Mouse (Mus musculus): ENCODE data around the gene Smok2a.
"Not testable (repeated sequence)": the region's sequence is repeated elsewhere in the genome, so short reads cannot be mapped to it uniquely, and the experiment has no call there.

Smok2a gene

DNA sequence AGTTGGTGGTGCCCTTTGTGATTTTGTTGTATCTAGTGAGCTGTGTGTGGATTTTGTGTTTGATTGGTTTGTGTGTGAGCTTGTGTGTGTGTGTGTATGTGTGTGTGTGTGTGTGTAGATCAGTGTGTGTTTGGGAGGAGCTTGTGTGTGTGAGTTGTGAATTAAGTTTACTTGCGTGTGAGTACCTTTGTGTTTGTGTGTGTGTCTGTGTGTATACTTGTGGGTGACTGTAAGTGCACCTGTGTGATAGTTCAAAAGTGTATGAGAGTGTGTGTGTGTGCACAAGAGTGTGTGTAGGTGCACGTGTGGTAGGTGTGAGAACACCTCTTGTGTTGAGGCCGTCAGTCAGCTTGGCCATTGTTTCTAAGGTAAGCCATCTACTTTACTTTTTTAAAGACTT lies at the start of gene Smok2a:
Gene Smok2a, plus strand, starts transcription at position 301 of the 400 bp plus-strand sequence.
- no peak for DNase-seq (ENCODE audit: low spot score in 2 of 2)

DNA sequence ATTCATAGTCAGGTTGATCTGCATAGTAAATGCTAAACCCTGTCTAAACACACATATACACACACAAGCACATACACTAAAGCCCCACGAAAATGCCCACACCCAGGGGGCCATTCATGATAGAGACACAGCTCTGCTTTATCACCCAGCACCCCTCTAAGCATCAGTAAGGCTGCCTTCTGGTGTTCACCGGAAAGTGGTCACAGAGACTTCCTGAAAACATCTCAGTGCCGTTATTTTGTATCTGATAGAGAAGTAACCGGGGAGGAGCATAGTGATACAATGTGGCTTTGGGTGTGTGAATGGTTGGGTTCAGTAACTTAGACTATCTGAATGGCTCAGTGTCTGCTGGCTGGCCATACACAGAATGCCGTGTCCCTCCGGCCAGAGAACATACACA lies 47.4 kb upstream of the Smok2a start:
- DNase-seq (ENCODE audit: low spot score in 2 of 2), result not testable (repeated sequence)

DNA sequence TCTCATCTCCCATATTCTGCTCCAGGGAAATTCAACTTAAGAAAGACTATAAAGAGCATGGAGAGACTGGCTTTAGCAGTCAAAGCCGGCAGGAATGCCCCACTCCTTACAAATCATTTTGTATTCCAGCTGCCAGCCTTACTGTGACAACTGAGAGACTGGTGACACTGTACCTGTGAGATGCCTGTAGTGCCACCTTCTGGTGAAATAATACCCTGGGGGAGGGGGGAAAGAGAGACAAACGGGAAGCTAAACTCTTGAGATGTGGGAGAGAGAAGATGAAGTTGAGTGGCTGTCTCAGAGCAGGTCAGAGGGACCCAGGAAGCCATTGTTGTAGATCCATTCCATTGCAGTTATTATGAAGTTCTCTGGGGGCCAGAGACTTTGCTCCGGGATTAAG lies 47.0 kb upstream of the Smok2a start:
- DNase-seq (ENCODE audit: low spot score in 2 of 2), result not testable (repeated sequence)

DNA sequence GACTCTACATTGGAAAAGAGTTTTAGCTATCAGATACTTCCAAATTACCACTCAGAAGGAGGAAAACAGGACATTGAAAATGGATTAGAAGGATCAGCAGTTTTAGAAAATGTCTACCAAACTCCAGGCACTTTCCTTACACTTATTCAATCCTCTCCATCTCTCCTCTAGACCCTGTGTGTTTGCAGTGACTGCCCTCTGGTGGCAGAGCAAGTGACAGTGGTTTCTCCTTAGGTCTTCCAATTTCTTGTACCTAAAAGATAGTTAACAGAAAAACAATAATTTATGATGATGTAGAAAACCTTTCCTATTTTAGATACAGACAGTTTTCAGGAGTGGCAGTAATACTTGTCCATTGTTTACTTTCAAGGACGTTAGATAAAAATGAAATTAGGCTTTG lies 45.4 kb upstream of the Smok2a start:
- not testable (repeated sequence) for DNase-seq (ENCODE audit: low spot score in 2 of 2)

DNA sequence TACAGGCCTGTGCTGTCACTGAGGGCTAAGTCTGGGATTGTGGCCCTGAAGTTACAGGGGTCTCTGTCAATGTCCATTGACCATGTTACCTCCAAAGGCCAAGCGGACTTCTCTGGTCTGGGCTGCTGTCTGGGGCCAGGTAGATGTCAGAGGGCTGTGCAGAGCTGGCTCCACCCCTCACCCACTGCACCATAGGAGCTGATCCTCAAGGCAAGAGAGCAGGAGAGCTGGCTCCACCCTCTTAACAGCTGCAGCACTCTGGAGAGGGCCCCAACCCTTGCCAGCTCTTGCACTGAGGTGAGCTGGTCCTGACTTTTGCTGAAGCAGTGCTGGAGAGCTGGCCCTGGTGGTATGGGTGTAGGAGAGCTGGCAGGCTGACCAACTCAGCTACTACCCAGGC lies 43.2 kb upstream of the Smok2a start:
- DNase-seq (ENCODE audit: low spot score in 2 of 2), result not testable (repeated sequence)

DNA sequence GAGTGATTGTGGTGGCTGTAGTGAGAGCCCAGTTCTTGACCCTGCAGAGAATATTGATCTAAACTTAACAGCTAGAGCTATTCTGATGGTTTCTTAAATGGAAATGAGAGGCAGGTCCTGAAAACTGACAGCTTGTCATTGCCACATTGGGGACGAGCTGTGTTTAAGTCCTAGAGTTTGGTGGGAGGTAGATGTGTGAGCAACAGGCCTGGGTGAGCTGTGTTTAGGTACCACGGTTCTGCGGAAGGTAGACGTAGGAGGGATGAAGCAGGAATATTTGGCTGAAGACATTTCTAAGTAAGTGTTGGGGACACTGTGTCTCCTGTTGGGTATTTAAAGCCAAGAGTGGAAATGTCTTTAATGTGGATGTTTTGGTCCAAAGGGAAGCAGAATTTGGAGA lies 42.0 kb upstream of the Smok2a start:
- not testable (repeated sequence) for DNase-seq (ENCODE audit: low spot score in 2 of 2)

DNA sequence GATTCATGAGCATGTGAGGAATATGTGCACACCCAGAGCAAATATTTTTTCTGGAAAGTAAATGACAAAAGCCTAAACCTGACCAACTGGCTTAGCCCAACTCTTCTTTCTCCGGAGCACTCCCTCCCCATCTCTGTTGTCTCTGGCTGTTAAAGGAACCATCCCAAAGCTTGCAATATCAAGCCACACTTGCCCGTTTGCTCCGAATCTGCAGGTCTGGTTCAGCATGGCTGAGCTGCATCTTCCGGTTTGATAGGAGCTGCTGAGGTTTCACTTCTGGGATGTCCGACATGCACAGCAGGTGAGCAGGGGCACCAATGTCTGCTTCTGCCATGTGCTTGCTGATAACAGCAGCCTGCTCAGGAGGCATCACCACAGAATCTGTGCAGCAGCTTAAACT lies 40.5 kb upstream of the Smok2a start:
- not testable (repeated sequence) for DNase-seq (ENCODE audit: low spot score in 2 of 2)

DNA sequence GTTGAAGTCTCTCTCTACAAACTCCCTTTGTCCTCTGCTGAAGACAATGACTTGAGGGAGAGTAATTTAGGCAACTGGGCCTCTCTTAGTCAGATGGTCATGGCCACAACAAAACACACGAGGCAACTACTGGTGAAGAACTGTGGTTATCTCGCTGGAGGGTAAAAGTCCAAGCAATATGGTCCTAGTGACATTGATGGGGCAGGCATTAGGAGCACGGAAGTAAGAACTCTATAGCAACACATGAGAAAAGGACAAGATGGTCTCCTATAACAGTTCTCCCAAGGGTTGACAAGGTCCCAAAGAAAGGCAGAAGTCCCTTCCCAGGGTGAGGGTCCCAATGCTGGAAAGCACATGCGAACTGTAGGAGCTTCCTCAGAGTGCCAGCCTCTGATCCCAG lies 38.3 kb upstream of the Smok2a start:
- not testable (repeated sequence) for DNase-seq (ENCODE audit: low spot score in 2 of 2)

DNA sequence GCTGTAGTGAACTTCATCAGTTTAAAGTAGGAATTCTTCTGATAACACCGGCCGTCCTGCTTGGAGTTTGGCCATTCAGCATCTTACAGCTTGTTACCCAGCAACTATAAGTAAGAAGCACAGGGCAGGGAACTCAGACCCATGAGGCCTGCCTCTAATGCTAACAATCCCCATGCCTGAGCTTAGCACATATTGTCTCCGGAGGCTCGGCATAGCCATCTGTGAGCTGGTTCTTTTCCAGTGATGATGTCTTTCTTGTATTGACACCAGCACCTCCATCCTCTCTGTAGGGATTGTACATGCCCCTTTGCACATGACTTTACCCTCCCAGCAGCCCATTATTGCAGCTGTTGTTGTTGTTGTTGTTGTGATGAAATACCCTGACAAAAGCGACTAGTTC lies 36.5 kb upstream of the Smok2a start:
- DNase-seq (ENCODE audit: low spot score in 2 of 2), result not testable (repeated sequence)

DNA sequence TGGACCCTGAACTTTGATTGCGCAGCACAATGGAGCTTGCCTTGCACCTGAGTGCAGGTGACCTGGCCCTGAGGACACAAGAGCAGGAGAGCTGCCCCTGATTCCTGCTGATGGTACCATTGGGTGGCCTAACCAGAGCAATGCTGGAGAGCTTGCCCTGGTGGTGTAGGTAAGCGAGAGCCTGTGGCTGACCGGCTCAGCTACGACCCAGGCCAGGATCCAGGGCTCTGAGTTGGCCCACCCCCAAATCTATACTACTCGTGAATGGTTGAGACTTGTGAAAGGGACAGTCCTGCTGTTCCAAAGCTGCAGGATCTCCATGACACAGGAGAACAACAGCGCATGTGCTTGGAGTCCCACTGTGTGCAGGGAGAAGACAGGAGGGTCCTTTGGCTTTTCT lies 34.4 kb upstream of the Smok2a start:
- not testable (repeated sequence) for DNase-seq (ENCODE audit: low spot score in 2 of 2)

DNA sequence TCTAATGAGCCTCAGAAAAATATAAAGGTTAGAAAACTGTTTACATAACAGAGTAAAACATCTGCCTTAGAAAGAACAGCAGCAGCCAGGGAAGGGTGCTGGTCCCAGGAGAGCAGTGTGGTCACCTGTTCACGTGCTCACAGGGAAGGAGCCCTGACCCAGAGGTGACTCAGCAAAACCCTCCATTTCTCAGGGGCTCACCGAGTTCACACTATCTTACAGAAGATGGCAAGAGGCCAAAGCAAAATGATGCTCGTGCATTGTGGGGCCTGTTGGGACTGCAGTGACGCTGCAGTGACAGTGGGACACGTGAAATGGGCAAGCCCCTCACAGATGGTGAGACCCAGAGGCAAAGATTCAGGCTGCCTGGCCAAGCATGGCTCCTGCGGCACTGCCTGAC lies 33.4 kb upstream of the Smok2a start:
- DNase-seq (ENCODE audit: low spot score in 2 of 2), result not testable (repeated sequence)

DNA sequence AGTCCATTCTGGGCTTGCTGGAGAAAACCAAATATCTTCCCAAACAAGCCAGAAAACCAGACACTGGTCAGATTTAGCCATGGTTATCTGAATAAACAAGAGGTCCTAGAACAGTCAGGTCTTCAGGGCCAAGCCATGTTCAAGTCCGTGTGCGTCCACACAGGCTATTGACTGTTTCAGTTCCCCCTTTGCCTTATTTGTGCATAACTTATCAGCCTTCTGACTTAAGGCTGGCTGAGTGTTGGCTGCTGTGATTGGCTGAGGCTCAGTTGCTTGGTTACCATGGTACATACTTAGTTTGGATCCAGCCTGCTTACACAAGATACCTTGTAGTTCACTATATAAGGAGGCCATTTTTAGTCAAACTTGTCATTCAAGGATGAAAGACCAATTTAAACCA lies 32.1 kb upstream of the Smok2a start:
- DNase-seq (ENCODE audit: low spot score in 2 of 2), result not testable (repeated sequence)

DNA sequence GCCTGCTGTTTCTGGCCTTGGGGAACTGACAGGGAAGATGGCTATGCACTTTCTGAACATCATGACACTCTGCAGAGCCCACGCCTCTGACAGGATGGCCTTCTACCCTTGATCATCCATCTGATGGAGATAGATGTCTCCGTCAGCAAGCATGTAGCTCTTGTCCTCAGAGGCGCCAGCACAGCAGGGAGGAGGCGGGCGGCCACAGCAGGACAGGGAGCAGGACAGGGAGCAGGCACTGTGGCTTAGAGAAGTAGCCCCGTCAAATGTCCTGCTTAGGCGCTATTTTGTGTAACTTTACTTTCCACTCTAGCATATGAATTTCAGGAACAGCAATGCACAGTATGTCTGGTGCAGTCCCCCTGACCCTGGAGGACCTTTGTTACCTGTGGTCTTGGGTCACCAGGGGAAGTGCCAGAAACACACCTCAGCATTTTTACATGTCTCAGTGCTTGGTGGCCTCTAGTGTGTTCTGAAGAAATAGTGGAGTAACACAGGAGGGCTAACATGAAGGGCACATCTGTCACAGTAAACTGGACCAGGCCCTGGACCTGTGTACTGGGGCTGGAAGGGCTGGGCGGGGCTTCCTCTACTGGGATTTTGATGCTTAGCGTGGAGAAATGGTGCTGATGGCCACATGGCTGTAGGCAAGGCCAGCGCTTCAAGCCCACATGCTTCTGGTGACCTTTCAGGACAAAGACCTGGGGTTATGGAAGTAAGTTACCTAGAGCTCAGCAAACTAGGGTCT lies 30.0 kb upstream of the Smok2a start:
- DNase-seq (ENCODE audit: low spot score in 2 of 2), result not testable (repeated sequence)

DNA sequence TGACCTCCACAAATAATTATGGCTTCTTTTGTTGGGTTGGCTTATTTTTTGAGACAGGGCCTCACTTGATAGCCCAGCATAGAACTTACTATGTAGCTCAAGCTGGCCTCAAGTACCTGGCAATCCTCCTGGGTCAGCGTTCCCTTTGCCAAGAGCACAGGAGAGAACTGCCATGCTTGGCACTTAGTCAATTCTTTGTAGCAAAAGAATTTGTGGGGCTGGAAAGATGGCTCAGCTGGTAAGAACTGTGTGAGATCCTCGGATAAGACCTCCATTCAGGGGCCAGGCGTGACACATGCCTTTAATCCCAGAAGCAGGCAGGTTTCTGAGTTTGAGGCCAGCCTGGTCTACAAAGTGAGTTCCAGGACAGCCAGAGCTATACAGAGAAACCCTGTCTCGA lies 24.5 kb upstream of the Smok2a start:
- not testable (repeated sequence) for DNase-seq (ENCODE audit: low spot score in 2 of 2)

DNA sequence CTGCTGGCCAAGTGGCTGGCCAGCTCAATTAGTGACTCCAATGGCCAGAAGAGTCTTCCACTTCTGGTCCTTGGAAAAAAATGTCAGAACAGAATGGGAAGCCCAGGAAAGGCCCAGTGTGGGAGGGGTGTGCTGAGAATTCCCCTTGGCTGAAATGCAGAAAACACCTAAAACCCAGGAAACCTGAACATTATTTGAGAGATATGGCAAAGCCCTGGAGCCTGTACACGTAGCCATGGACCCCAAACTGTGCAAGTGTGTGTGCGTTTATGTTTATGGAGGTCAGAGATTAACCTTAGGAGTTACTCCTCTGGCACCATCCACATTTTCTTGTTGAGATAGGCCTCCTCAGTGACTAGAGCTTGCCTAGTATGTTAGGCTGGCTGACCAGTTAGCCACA lies 22.2 kb upstream of the Smok2a start:
- not testable (repeated sequence) for DNase-seq (ENCODE audit: low spot score in 2 of 2)

DNA sequence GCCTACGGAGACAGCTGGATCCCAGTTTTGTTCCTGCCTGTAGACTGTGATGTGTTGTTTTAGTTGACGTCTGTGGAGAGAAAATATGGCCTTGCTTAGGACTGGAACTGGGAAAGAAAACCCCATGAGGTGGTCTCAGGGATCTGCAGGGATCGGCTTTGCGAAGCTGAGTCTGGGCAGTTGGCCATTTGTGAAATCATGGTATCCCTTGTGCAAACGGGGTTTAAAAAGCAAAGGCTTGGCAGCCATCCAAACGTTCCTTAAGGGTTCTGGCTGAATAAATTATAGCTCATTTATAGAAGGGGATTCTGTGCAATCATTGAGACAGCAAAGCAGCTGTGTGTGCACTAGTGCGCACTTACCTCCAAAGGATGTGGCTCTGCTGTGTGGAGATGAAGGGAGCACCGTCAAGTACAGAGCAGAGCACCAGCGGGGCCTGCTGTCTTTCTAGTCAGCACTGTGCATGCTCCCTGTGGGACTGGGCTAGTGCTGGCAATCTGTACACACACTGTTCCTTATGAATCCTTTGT lies 21.0 kb upstream of the Smok2a start:
- DNase-seq (ENCODE audit: low spot score in 2 of 2), result peak in 1 of 2 experiments; percentile 48

DNA sequence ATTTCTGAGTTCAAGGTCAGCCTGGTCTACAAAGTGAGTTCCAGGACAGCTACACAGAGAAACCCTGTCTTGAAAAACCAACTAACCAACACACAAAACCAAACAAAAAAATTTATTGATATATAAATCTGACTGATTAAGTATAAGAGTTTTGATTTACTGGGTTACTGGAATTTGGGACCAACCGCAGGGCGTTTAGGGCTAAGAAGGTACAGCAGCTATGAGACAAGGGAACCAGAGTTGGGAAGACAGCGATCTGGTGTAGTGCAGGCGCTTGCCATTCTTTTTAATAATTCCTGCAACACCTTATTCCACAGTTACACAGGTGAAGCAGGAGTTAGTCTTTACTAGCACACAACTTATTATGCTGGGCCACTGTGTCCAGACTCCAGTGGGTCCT lies 19.4 kb upstream of the Smok2a start:
- not testable (repeated sequence) for DNase-seq (ENCODE audit: low spot score in 2 of 2)

DNA sequence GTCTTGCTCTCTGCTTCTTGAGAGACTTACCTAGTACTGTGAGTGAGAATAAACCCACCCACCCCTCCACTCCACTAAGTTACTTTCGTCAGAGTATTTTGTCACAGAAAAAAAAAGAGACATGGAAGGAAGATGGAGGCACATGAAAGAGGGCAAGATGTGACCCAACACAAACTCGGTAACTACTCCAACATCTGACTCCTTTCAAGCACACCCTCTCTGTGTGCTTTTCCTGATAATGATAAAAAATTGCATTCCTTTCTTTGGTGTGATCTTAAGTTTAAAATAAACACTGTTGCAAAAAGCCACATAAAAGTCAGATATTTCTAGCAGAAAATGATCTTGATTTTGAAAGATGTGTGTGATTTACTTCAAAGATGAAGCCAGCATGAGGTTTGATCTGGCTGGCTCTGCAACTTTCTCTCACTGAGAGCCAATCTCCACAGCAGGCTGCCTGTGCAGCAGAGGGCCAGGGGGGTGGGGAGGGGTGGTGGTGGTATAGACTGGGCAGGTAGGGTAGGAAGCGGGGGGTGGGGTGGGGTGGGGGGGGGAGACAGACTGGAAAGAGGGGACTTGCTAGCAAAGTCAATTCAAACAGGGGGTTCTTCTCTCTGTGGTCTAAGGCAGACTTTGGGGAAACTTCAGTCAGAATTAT lies 18.4 kb upstream of the Smok2a start:
- DNase-seq (ENCODE audit: low spot score in 2 of 2), result not testable (repeated sequence)

DNA sequence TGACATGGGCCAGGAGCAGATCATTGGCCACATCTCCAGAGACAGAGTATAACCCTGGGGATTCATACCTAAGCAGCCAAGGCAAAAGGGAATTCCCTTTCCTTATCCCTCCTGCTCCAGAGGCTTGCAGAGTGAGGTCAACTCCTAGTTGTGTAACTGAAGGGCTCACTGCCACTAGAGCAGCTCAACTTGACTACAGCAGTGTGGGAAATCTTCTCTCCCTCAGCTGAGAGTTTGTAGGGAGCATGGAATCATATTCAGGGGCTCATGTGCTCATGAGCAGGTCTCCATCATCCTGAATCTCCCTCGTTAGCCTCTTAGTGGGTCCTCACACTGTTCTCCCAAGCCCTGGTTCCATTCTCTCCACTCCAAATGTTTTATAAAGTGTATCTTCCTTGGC lies 15.7 kb upstream of the Smok2a start:
- not testable (repeated sequence) for DNase-seq (ENCODE audit: low spot score in 2 of 2)

DNA sequence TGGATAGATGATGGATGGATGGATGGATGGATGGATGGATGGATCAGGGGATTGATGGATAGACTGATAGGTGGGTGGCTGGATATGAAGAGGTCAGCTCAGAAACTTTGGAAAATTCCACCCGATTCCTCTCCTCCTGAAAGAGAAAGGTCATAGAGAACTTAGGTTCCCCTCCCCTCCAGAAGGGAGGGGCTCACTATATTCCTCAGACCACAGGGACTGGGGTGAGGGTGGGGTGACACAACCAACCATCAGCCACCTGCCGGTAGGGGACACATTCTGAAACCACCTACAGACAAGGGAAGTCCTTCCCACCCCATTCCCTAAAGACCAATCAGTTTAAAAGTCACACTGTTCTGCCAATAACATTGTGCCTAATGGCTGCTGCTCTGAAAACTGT lies 14.5 kb upstream of the Smok2a start:
- no peak for DNase-seq (ENCODE audit: low spot score in 2 of 2)

DNA sequence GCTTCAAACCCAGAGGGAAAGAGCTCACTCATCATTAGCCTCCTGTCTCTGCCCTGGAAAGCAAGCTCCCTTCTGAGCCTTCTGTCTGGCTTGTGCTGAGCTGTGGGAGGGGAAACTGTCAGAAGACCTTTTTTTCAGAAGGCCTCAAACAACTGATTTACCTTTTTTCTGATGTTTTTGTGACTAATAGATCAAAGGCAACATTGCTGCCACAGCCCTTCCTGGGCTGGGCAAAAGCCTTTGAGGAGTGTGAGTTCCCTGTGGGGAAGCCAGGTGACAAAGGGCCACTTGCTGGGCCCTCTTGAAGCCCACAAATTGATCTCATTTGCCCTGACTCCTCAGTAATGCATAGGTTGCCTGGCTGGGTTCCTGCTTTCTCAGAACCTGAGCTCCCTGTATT lies 12.5 kb upstream of the Smok2a start:
- DNase-seq (ENCODE audit: low spot score in 2 of 2), result not testable (repeated sequence)

DNA sequence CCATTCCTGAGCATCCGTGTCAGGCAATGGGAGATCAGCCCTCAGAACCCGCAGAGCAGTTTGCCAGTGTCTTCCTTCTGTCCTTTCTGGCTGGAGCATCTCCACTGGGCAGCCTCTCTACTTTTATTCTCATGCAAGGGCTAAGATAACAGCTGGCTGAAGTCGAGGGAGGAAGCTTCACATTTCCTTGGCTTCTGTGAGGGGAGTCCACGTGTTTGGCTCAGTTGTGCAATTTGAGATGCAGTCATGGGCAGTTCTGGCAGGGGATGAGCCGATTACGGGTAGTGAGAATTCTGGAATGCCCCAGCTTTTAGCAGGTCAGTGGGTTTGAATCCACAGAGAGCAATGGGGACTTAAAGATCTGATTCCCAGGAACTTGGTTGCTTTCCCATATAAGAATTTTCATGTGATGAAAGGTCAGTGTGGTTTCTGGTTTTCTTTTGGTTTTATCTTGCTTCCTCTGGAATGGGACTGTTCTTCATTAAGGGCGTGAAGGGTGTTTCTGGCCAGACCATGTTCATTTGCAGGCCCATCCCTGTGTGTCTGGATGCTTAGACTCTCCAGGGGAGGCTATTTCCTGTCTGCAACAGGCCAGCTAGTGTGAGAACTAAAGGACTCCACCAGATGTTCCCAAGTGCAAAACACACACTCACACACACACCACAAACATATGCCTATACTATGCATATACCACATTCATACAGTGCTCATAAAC lies 8.7 kb upstream of the Smok2a start:
- no peak for DNase-seq (ENCODE audit: low spot score in 2 of 2)
